Mouse (Mus musculus) small intestine, adult 2 months (tissue): ENCODE measurements at regions not wholly inside any gene's neighbourhood (a gene's known extent, or its start where the extent isn't known, plus 50 kb on each side); places are given as distances from the start of the nearest gene placed in this dataset.

Experiments used
- H3K27ac ChIP-seq: fragments of 200-500 bp; 2 replicates; pipeline ENCODE4 v1.5.1; 2012; ENCODE audit warnings: low read depth, low read length, control low read depth, inconsistent platforms; ENCODE audit not compliant: insufficient read depth
- H3K27me3 ChIP-seq: fragments of 200-500 bp; 2 replicates; pipeline ENCODE4 v1.6.1; 2012; ENCODE audit warnings: mild to moderate bottlenecking, moderate library complexity, low read length, inconsistent platforms; ENCODE audit not compliant: control insufficient read depth, insufficient read depth
- H3K36me3 ChIP-seq: fragments of 200-500 bp; 2 replicates; pipeline ENCODE4 v1.6.1; 2012; ENCODE audit warnings: mild to moderate bottlenecking, low read length, control low read depth, inconsistent platforms; ENCODE audit not compliant: control insufficient read depth, insufficient read depth
- H3K4me1 ChIP-seq: fragments of 200-500 bp; 2 replicates; pipeline ENCODE4 v1.6.1; 2012; ENCODE audit warnings: low read length, inconsistent platforms, mixed read lengths; ENCODE audit not compliant: control insufficient read depth, insufficient read depth, insufficient read length
- H3K4me3 ChIP-seq: fragments of 200-500 bp; 2 replicates; pipeline ENCODE4 v1.5.1; 2012; ENCODE audit warnings: low read depth, mild to moderate bottlenecking, control low read depth, inconsistent platforms, low read length, moderate library complexity
- CTCF ChIP-seq: fragments of 200-500 bp; IDR thresholded peaks from 2 replicates; pipeline ENCODE4 v1.5.1; 2012; ENCODE audit warnings: low read depth, mild to moderate bottlenecking, control low read depth, inconsistent platforms, low read length, moderate library complexity, mixed read lengths; ENCODE audit not compliant: insufficient replicate concordance, insufficient read length; ENCODE audit errors: extremely low read depth
- POLR2A ChIP-seq: fragments of 200-500 bp; IDR thresholded peaks from 2 replicates; pipeline ENCODE4 v1.6.1; 2012; ENCODE audit warnings: low read depth, mild to moderate bottlenecking, control low read depth, inconsistent platforms, low read length, moderate library complexity
- WGBS: fragments of 180-500 bp; shearing (Covaris S2); methylation state at CpG from one replicate; pipeline ENCODE4 v1.1.7; 2018; 5-methylcytosine and 5-hydroxymethylcytosine counted together

- Histone ChIP-seq H3K4me3 (no peak overlapping the region), H3K4me1 (no peaks in the 10 kb centered on the region), H3K36me3 (no peaks in the 10 kb centered on the region), H3K27me3 (no peaks in the 10 kb centered on the region), H3K27ac (no peak overlapping the region)
- no peak for TF ChIP-seq POLR2A
- no peak for TF ChIP-seq CTCF
- 49% methylated on average over 5 of the region's 5 CpGs for WGBS
Measured at GRCm38 (mm10) chr15:68695041-68695650, 2194.4 kb upstream of the Lrrc6 start.

- H3K36me3 ChIP-seq, result no peaks in the 10 kb centered on the region
- WGBS, result 76% methylated on average over 1 of the region's 1 CpGs
Measured at GRCm38 (mm10) chr15:68667462-68667861, 2166.8 kb upstream of the Lrrc6 start.

GRCm38 (mm10) chr15:68665331-68665730 lies 2164.6 kb upstream of the Lrrc6 start:
- Histone ChIP-seq H3K36me3 (no peaks in the 10 kb centered on the region), H3K27ac (no peak overlapping the region), H3K4me3 (no peak overlapping the region), H3K27me3 (no peaks in the 10 kb centered on the region), H3K4me1 (no peaks in the 10 kb centered on the region)
- TF ChIP-seq POLR2A, result no peak
- no peak for TF ChIP-seq CTCF

More at GRCm38 (mm10) chr15:68667462-68667861, 2166.8 kb upstream of the Lrrc6 start:
- no peak overlapping the region for H3K27ac ChIP-seq
- no peak overlapping the region for H3K4me3 ChIP-seq
- TF ChIP-seq CTCF (no peak), POLR2A (no peak)
- H3K4me1 ChIP-seq, result no peaks in the 10 kb centered on the region
- H3K27me3 ChIP-seq, result no peaks in the 10 kb centered on the region

GRCm38 (mm10) chr15:68656722-68657121 lies 2156.0 kb upstream of the Lrrc6 start:
- Histone ChIP-seq H3K4me3 (no peak overlapping the region), H3K27me3 (no peaks in the 10 kb centered on the region), H3K27ac (no peak overlapping the region), H3K4me1 (no peaks in the 10 kb centered on the region), H3K36me3 (no peaks in the 10 kb centered on the region)
- no peak for TF ChIP-seq POLR2A
- no peak for TF ChIP-seq CTCF
- WGBS, result 66% methylated on average over 6 of the region's 6 CpGs

- Histone ChIP-seq H3K27ac (no peak overlapping the region), H3K4me1 (no peaks in the 10 kb centered on the region), H3K4me3 (no peak overlapping the region), H3K27me3 (no peaks in the 10 kb centered on the region), H3K36me3 (no peaks in the 10 kb centered on the region)
- WGBS, result 86% methylated on average over 3 of the region's 3 CpGs
- no peak for TF ChIP-seq POLR2A
Measured at GRCm38 (mm10) chr15:68655046-68655445, 2154.3 kb upstream of the Lrrc6 start.

- no peaks in the 10 kb centered on the region for H3K36me3 ChIP-seq
- WGBS, result 52% methylated on average over 2 of the region's 2 CpGs
- H3K27me3 ChIP-seq, result no peaks in the 10 kb centered on the region
- no peaks in the 10 kb centered on the region for H3K4me1 ChIP-seq
- H3K27ac ChIP-seq, result no peak overlapping the region
- TF ChIP-seq CTCF (no peak), POLR2A (no peak)
- H3K4me3 ChIP-seq, result no peak overlapping the region
Measured at GRCm38 (mm10) chr15:68650609-68651008, 2149.9 kb upstream of the Lrrc6 start.

GRCm38 (mm10) chr15:68650033-68650432 lies 2149.3 kb upstream of the Lrrc6 start:
- no peak overlapping the region for H3K27ac ChIP-seq
- WGBS, result 56% methylated on average over 3 of the region's 3 CpGs
- TF ChIP-seq POLR2A (no peak), CTCF (no peak)

More at GRCm38 (mm10) chr15:68650033-68650432, 2149.3 kb upstream of the Lrrc6 start:
- no peaks in the 10 kb centered on the region for H3K36me3 ChIP-seq
- H3K4me1 ChIP-seq, result no peaks in the 10 kb centered on the region
- no peak overlapping the region for H3K4me3 ChIP-seq
- no peaks in the 10 kb centered on the region for H3K27me3 ChIP-seq
